Mouse (Mus musculus): ENCODE results near the gene Adcy3. TPM values are rescaled to one million over a fixed set of nuclear protein-coding genes. Genes with fewer than 3 reads are reported as not detected.

Gene Adcy3
- polyA plus RNA-seq, 1 experiment from 2014 or later: 15.5 TPM

GRCm38 (mm10) chr12:4193025-4193740 lies 60.3 kb downstream of the Adcy3 start:
- Histone ChIP-seq H3K9ac (ENCODE audit: low read depth, low read length) (no peak overlapping the region), H3K27me3 (ENCODE audit: control insufficient read depth, insufficient read depth, low read depth, low read length) (no peaks in the 10 kb centered on the region), H3K27ac (ENCODE audit: low read length) (no peak overlapping the region), H3K4me3 (ENCODE audit: low read depth, low read length) (no peak overlapping the region), H3K4me2 (ENCODE audit: low read length) (no peak overlapping the region), H3K4me1 (ENCODE audit: control insufficient read depth, insufficient read depth, low read length) (peaks cover 3% of the 10 kb centered on the region; the same call in 1 of the 2 replicates), H3K9me3 (replicated peaks; ENCODE audit: control insufficient read depth, low read length, poor library complexity, severe bottlenecking) (no peaks in the 10 kb centered on the region), H3K36me3 (ENCODE audit: control insufficient read depth, insufficient read depth, low read length) (peaks cover 5% of the 10 kb centered on the region; the same call in 1 of the 2 replicates)
- no peak for ATAC-seq
- 73% methylated on average over 9 of the region's 10 CpGs for WGBS

GRCm38 (mm10) chr12:4194643-4195042 lies 61.7 kb downstream of the Adcy3 start:
- Histone ChIP-seq H3K4me2 (ENCODE audit: low read length) (no peak overlapping the region), H3K27ac (ENCODE audit: low read length) (no peak overlapping the region), H3K27me3 (ENCODE audit: control insufficient read depth, insufficient read depth, low read depth, low read length) (no peaks in the 10 kb centered on the region), H3K4me1 (ENCODE audit: control insufficient read depth, insufficient read depth, low read length) (peaks cover 3% of the 10 kb centered on the region; the same call in 1 of the 2 replicates), H3K9me3 (replicated peaks; ENCODE audit: control insufficient read depth, low read length, poor library complexity, severe bottlenecking) (no peaks in the 10 kb centered on the region), H3K36me3 (ENCODE audit: control insufficient read depth, insufficient read depth, low read length) (peaks cover 7% of the 10 kb centered on the region), H3K4me3 (ENCODE audit: low read depth, low read length) (no peak overlapping the region), H3K9ac (ENCODE audit: low read depth, low read length) (no peak overlapping the region)
- 92% methylated on average over 14 of the region's 14 CpGs for WGBS
- ATAC-seq: no peak

GRCm38 (mm10) chr12:4198702-4199101 lies 65.8 kb downstream of the Adcy3 start:
- ATAC-seq: no peak
- Histone ChIP-seq H3K9ac (ENCODE audit: low read depth, low read length) (no peak overlapping the region), H3K36me3 (ENCODE audit: control insufficient read depth, insufficient read depth, low read length) (peaks cover 17% of the 10 kb centered on the region), H3K27me3 (ENCODE audit: control insufficient read depth, insufficient read depth, low read depth, low read length) (no peaks in the 10 kb centered on the region), H3K27ac (ENCODE audit: low read length) (no peak overlapping the region), H3K9me3 (replicated peaks; ENCODE audit: control insufficient read depth, low read length, poor library complexity, severe bottlenecking) (no peaks in the 10 kb centered on the region), H3K4me3 (ENCODE audit: low read depth, low read length) (no peak overlapping the region), H3K4me2 (ENCODE audit: low read length) (no peak overlapping the region), H3K4me1 (ENCODE audit: control insufficient read depth, insufficient read depth, low read length) (no peaks in the 10 kb centered on the region)
- WGBS: over 99% methylated on average over 4 of the region's 4 CpGs

- Histone ChIP-seq H3K4me3 (ENCODE audit: low read depth, low read length) (no peak overlapping the region), H3K4me1 (ENCODE audit: control insufficient read depth, insufficient read depth, low read length) (no peaks in the 10 kb centered on the region), H3K27ac (ENCODE audit: low read length) (no peak overlapping the region), H3K27me3 (ENCODE audit: control insufficient read depth, insufficient read depth, low read depth, low read length) (no peaks in the 10 kb centered on the region), H3K36me3 (ENCODE audit: control insufficient read depth, insufficient read depth, low read length) (peaks cover 17% of the 10 kb centered on the region), H3K9me3 (replicated peaks; ENCODE audit: control insufficient read depth, low read length, poor library complexity, severe bottlenecking) (no peaks in the 10 kb centered on the region), H3K4me2 (ENCODE audit: low read length) (no peak overlapping the region), H3K9ac (ENCODE audit: low read depth, low read length) (no peak overlapping the region)
- ATAC-seq: no peak
- WGBS: 95% methylated on average over 11 of the region's 11 CpGs
Measured at GRCm38 (mm10) chr12:4199271-4199670, 66.4 kb downstream of the Adcy3 start.

GRCm38 (mm10) chr12:4201454-4202200 lies 68.7 kb downstream of the Adcy3 start:
- peaks cover 23% of the 10 kb centered on the region for H3K36me3 ChIP-seq (ENCODE audit: control insufficient read depth, insufficient read depth, low read length)
- WGBS: 88% methylated on average over 13 of the region's 13 CpGs

GRCm38 (mm10) chr12:4202206-4202605 lies 69.3 kb downstream of the Adcy3 start:
- no peak overlapping the region for H3K27ac ChIP-seq (ENCODE audit: low read length)
- no peaks in the 10 kb centered on the region for H3K4me1 ChIP-seq (ENCODE audit: control insufficient read depth, insufficient read depth, low read length)
- H3K9me3 ChIP-seq (replicated peaks; ENCODE audit: control insufficient read depth, low read length, poor library complexity, severe bottlenecking): no peaks in the 10 kb centered on the region
- no peak overlapping the region for H3K9ac ChIP-seq (ENCODE audit: low read depth, low read length)
- peaks cover 27% of the 10 kb centered on the region for H3K36me3 ChIP-seq (ENCODE audit: control insufficient read depth, insufficient read depth, low read length)
- WGBS: 87% methylated on average over 4 of the region's 4 CpGs
- H3K27me3 ChIP-seq (ENCODE audit: control insufficient read depth, insufficient read depth, low read depth, low read length): no peaks in the 10 kb centered on the region
- H3K4me3 ChIP-seq (ENCODE audit: low read depth, low read length): no peak overlapping the region
- ATAC-seq: no peak
- no peak overlapping the region for H3K4me2 ChIP-seq (ENCODE audit: low read length)

More at GRCm38 (mm10) chr12:4201454-4202200, 68.7 kb downstream of the Adcy3 start:
- no peak for ATAC-seq
- Histone ChIP-seq H3K4me3 (ENCODE audit: low read depth, low read length) (no peak overlapping the region), H3K4me2 (ENCODE audit: low read length) (no peak overlapping the region), H3K27me3 (ENCODE audit: control insufficient read depth, insufficient read depth, low read depth, low read length) (no peaks in the 10 kb centered on the region), H3K9ac (ENCODE audit: low read depth, low read length) (no peak overlapping the region), H3K4me1 (ENCODE audit: control insufficient read depth, insufficient read depth, low read length) (no peaks in the 10 kb centered on the region), H3K9me3 (replicated peaks; ENCODE audit: control insufficient read depth, low read length, poor library complexity, severe bottlenecking) (no peaks in the 10 kb centered on the region), H3K27ac (ENCODE audit: low read length) (no peak overlapping the region)

GRCm38 (mm10) chr12:4206106-4206505 lies 73.2 kb downstream of the Adcy3 start:
- no peak for ATAC-seq
- H3K9ac ChIP-seq (ENCODE audit: low read depth, low read length): no peak overlapping the region
- no peaks in the 10 kb centered on the region for H3K9me3 ChIP-seq (replicated peaks; ENCODE audit: control insufficient read depth, low read length, poor library complexity, severe bottlenecking)
- H3K4me2 ChIP-seq (ENCODE audit: low read length): no peak overlapping the region
- no peaks in the 10 kb centered on the region for H3K4me1 ChIP-seq (ENCODE audit: control insufficient read depth, insufficient read depth, low read length)
- WGBS: 96% methylated on average over 11 of the region's 11 CpGs
- no peak overlapping the region for H3K27ac ChIP-seq (ENCODE audit: low read length)
- H3K4me3 ChIP-seq (ENCODE audit: low read depth, low read length): no peak overlapping the region
- H3K27me3 ChIP-seq (ENCODE audit: control insufficient read depth, insufficient read depth, low read depth, low read length): no peaks in the 10 kb centered on the region
- H3K36me3 ChIP-seq (ENCODE audit: control insufficient read depth, insufficient read depth, low read length): peaks cover 20% of the 10 kb centered on the region

GRCm38 (mm10) chr12:4208405-4209133 lies 75.7 kb downstream of the Adcy3 start:
- Histone ChIP-seq H3K9ac (ENCODE audit: low read depth, low read length) (no peak overlapping the region), H3K4me1 (ENCODE audit: control insufficient read depth, insufficient read depth, low read length) (no peaks in the 10 kb centered on the region), H3K9me3 (replicated peaks; ENCODE audit: control insufficient read depth, low read length, poor library complexity, severe bottlenecking) (no peaks in the 10 kb centered on the region), H3K4me3 (ENCODE audit: low read depth, low read length) (no peak overlapping the region), H3K27me3 (ENCODE audit: control insufficient read depth, insufficient read depth, low read depth, low read length) (no peaks in the 10 kb centered on the region), H3K4me2 (ENCODE audit: low read length) (no peak overlapping the region), H3K36me3 (ENCODE audit: control insufficient read depth, insufficient read depth, low read length) (peaks cover 33% of the 10 kb centered on the region), H3K27ac (ENCODE audit: low read length) (no peak overlapping the region)
- no peak; the same call in 1 of the 2 replicates for ATAC-seq
- 73% methylated on average over 15 of the region's 15 CpGs for WGBS

Data from midbrain, embryonic 16.5 days (tissue).